Mouse (Mus musculus): ENCODE results near the gene Lag3. TPM values are rescaled to one million over a fixed set of nuclear protein-coding genes. Genes with fewer than 3 reads are reported as not detected.

Lag3 gene
- polyA plus RNA-seq, 1 experiment: 0.44 TPM

DNA sequence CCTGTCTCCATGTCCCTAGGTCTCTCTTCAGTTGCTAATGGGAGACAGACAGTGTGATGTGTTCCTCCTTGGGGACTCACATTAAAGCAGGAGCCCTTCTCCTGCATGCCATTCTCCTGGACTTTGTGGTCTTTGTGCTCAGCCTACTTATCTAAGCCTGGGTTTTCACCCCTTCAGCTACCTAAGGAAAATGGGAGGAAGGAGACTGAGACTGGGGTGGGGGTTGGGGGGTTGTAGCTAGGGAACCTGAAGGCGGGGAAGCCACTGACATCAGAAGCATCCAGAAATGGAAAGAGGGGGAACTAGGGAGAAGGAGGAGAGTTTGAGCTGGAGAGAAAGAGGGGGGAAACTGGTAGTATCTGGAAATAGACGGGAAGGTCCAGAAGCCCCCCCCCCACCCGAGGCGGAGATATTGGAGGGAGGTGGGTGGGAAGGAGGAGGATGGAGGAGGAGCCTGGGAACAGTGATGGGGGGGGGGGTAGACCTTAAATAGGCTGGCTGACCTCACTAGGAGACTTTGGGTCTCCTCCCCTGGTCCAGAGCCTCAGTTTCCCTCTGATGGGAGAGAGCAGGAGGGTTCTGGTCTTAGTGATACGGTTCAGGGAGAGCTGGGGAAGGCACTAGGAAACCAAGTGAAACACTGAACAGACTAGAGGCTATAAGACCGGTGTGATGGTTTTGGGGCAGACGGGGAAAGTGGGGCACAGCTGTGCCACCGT is 48.9 kb downstream of the Lag3 start:
- Histone ChIP-seq H3K4me1 (ENCODE audit: control insufficient read depth, insufficient read depth, low read length) (peaks cover 22% of the 10 kb centered on the region), H3K27ac (ENCODE audit: insufficient read depth, low read depth, low read length) (peak overlapping the region; percentile 70), H3K4me3 (ENCODE audit: insufficient read depth, low read length) (peak overlapping the region; percentile 92)
- TF ChIP-seq CTCF (IDR thresholded peaks at IDR 0.05; ENCODE audit: low read depth, low read length) (no peak), POLR2A (IDR thresholded peaks at IDR 0.05; ENCODE audit: borderline replicate concordance, low read depth, low read length) (no peak)

DNA sequence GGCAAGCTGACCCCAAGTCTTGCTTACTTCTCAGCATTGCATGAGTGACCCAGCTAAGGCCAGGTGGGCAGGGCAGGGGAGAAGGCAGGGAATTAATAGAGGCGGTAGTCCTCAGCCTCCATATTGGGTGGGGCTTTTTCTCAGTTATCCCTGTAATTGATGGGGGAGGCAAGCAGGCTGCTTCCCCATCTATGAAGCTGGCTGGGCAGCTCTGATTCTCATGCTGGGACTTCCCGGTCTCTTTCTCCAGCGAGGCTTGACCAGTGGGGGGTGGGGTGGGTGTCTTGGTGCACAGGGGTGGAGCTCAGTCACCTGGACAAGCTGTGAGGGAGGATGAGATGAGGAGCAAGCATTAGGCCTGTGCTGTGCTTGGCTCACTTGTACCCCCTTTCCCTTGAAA is 49.7 kb downstream of the Lag3 start:
- TF ChIP-seq CTCF (IDR thresholded peaks at IDR 0.05; ENCODE audit: low read depth, low read length) (no peak), POLR2A (IDR thresholded peaks at IDR 0.05; ENCODE audit: borderline replicate concordance, low read depth, low read length) (no peak)
- peaks cover 22% of the 10 kb centered on the region for H3K4me1 ChIP-seq (ENCODE audit: control insufficient read depth, insufficient read depth, low read length)
- H3K4me3 ChIP-seq (ENCODE audit: insufficient read depth, low read length): peak overlapping the region; percentile 92; the same call in 1 of the 2 replicates
- H3K27ac ChIP-seq (ENCODE audit: insufficient read depth, low read depth, low read length): peak overlapping the region; percentile 21; the same call in 1 of the 2 replicates

DNA sequence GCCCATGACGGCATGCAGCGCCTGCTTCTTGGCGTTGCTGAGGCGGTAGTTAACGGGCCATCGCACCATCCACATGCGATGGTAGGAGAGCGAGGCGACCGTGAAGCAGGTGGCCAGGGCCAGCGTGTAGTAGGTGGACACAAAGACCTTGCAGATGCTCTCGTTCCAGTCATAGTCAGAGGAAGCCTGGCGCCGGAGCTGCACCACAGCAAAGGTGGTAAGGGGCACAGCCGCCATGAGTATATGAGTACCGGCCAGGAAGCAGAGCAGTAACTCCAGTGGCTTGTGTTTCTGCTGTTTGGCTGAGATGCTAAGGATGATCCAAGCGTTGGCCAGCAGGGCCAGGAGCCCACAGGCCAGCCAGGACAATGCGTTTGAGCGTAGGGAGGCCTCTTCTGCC is 50.2 kb downstream of the Lag3 start:
- TF ChIP-seq CTCF (IDR thresholded peaks at IDR 0.05; ENCODE audit: low read depth, low read length) (no peak), POLR2A (IDR thresholded peaks at IDR 0.05; ENCODE audit: borderline replicate concordance, low read depth, low read length) (no peak)
- no peak overlapping the region for H3K4me3 ChIP-seq (ENCODE audit: insufficient read depth, low read length)
- H3K27ac ChIP-seq (ENCODE audit: insufficient read depth, low read depth, low read length): no peak overlapping the region
- H3K4me1 ChIP-seq (ENCODE audit: control insufficient read depth, insufficient read depth, low read length): peaks cover 27% of the 10 kb centered on the region

DNA sequence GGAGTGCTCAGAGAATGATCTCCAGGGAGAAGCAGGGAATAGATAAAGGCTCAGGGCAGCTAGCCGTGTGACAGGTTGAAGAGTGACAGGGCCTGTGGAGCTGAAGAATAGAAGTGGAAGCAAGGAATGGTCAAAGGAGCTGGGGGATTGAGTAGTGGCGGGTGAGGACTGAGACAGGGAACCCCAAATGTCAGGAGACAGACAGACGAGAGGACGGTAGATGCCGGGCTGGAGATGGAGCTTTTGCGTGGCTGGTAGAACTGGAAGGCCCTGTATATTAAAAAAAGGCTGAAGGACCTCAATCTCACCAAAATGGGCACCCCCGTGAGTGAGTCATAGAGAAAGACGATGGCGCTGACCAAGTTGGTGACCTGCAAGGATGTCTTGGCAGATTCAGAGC is 51.0 kb downstream of the Lag3 start:
- H3K4me1 ChIP-seq (ENCODE audit: control insufficient read depth, insufficient read depth, low read length): peaks cover 29% of the 10 kb centered on the region
- no peak overlapping the region for H3K4me3 ChIP-seq (ENCODE audit: insufficient read depth, low read length)
- no peak overlapping the region for H3K27ac ChIP-seq (ENCODE audit: insufficient read depth, low read depth, low read length)
- TF ChIP-seq POLR2A (IDR thresholded peaks at IDR 0.05; ENCODE audit: borderline replicate concordance, low read depth, low read length) (no peak), CTCF (IDR thresholded peaks at IDR 0.05; ENCODE audit: low read depth, low read length) (no peak)

GRCm38 (mm10) chr6:124859725-124860124 is 51.8 kb downstream of the Lag3 start:
- Histone ChIP-seq H3K4me1 (ENCODE audit: control insufficient read depth, insufficient read depth, low read length) (peaks cover 26% of the 10 kb centered on the region), H3K27ac (ENCODE audit: insufficient read depth, low read depth, low read length) (no peak overlapping the region), H3K4me3 (ENCODE audit: insufficient read depth, low read length) (no peak overlapping the region)
- TF ChIP-seq POLR2A (IDR thresholded peaks at IDR 0.05; ENCODE audit: borderline replicate concordance, low read depth, low read length): no peak
- peak; percentile 88 for TF ChIP-seq CTCF (IDR thresholded peaks at IDR 0.05; ENCODE audit: low read depth, low read length)

GRCm38 (mm10) chr6:124858561-124859318 is 52.8 kb downstream of the Lag3 start:
- no peak for TF ChIP-seq CTCF (IDR thresholded peaks at IDR 0.05; ENCODE audit: low read depth, low read length)
- TF ChIP-seq POLR2A (IDR thresholded peaks at IDR 0.05; ENCODE audit: borderline replicate concordance, low read depth, low read length): no peak
- H3K4me3 ChIP-seq (ENCODE audit: insufficient read depth, low read length): no peak overlapping the region
- peaks cover 24% of the 10 kb centered on the region for H3K4me1 ChIP-seq (ENCODE audit: control insufficient read depth, insufficient read depth, low read length)
- no peak overlapping the region for H3K27ac ChIP-seq (ENCODE audit: insufficient read depth, low read depth, low read length)

DNA sequence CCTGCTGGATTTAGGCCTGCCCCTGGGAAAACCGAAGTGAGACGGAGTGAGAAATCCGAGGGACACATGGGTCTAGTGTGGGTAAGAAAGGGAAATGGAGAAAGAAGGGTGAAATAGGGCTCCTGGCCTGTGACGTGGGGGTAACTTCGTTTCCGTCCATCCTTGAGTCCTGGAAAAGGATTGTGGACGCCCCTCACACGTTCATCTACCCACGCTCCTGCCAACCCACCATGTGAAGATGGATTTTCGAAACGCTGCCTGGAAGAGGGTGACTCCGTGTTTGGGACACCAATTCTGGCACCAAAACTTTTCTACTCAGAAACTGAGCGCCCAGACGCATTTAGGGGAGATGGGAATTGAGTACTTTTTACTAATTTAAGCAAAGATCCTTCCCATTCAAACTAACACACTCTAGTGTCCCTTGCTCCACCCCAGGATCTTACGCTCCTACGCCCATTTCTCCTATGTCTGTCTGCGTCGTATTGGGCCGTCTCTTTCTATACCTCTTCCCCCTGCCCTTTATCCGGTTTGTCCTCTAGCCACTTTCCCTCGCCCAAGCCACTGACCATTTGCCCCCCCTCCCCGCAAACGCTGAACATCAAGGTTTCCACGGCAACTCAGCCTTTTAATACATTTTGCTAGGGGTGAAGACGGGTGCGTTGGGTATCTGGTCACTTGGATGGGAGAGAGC is 53.5 kb downstream of the Lag3 start:
- Histone ChIP-seq H3K27ac (ENCODE audit: insufficient read depth, low read depth, low read length) (no peak overlapping the region), H3K4me1 (ENCODE audit: control insufficient read depth, insufficient read depth, low read length) (peaks cover 24% of the 10 kb centered on the region), H3K4me3 (ENCODE audit: insufficient read depth, low read length) (peak overlapping the region; percentile 73)
- no peak for TF ChIP-seq POLR2A (IDR thresholded peaks at IDR 0.05; ENCODE audit: borderline replicate concordance, low read depth, low read length)
- TF ChIP-seq CTCF (IDR thresholded peaks at IDR 0.05; ENCODE audit: low read depth, low read length): no peak

DNA sequence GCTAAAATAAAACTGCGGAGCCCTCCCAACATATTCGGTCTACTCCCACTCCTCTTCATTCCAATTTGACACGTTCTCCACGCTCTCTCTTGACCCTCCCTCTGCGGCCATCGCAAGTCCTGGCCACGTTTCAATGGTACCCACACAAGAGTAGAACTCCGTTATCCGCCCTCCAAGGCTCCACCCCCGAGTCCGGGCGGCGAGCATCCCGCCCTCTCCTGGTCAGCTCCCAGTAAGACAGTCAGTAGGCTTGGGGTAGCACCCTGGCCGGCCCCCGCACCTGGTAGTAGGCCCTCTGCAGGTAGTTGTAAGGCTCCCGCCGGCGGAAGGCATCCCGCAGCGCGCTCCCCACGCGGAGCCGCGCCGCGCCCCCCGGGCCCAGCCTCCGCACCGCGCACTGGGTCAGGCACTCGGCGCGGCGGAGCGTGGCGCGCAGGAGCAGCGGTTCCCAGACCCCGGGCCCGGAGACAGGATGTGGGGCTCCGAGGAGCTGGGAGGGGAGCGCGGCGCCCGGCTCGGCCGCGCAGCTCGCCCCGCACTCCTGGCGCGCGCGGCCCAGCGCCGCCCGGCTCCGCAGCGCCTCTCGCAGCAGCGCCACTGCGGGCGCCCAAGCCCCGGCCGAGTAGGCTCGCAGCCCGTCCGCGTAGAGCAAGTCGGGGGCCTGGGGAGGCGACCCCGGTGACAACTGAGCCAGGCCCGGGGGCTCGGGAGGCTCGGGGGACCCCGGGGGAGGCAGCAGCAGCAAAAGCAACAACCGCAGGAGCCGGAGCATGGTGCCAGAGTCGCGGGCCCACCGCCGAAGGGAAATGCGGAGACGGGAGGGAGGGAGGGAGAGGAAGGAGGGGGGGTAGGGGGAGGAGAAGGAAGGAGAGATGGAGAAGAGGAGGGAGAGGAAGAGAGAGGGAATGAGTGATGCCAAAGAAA is 54.3 kb downstream of the Lag3 start, which contains the start of gene P3h3:
P3h3 (minus strand) TSS at position 837 of the 924 bp plus-strand sequence.
- Histone ChIP-seq H3K4me3 (ENCODE audit: insufficient read depth, low read length) (peak within 1 kb of the TSS; percentile 73), H3K27ac (ENCODE audit: insufficient read depth, low read depth, low read length) (0 out of 2 replicates have a peak within 1 kb of the TSS, but pooled peaks have one; percentile 19), H3K4me1 (ENCODE audit: control insufficient read depth, insufficient read depth, low read length) (peaks cover 21% of the 10 kb centered on the region)
- TF ChIP-seq CTCF (IDR thresholded peaks at IDR 0.05; ENCODE audit: low read depth, low read length) (peak; percentile 41; the same call in 1 of the 2 replicates), POLR2A (IDR thresholded peaks at IDR 0.05; ENCODE audit: borderline replicate concordance, low read depth, low read length) (no peak)

GRCm38 (mm10) chr6:124856321-124856720 is 55.2 kb downstream of the Lag3 start:
- H3K27ac ChIP-seq (ENCODE audit: insufficient read depth, low read depth, low read length): no peak overlapping the region
- H3K4me3 ChIP-seq (ENCODE audit: insufficient read depth, low read length): peak overlapping the region; percentile 73
- H3K4me1 ChIP-seq (ENCODE audit: control insufficient read depth, insufficient read depth, low read length): peaks cover 17% of the 10 kb centered on the region

More at GRCm38 (mm10) chr6:124856321-124856720, 55.2 kb downstream of the Lag3 start:
- TF ChIP-seq CTCF (IDR thresholded peaks at IDR 0.05; ENCODE audit: low read depth, low read length): no peak
- no peak for TF ChIP-seq POLR2A (IDR thresholded peaks at IDR 0.05; ENCODE audit: borderline replicate concordance, low read depth, low read length)
